Mouse (Mus musculus): ENCODE measurements around the gene Unc45a. TPM values are rescaled to one million over a fixed set of nuclear protein-coding genes. Genes with fewer than 3 reads are reported as not detected.

The Unc45a gene
- polyA plus RNA-seq, 1 experiment = 102 TPM

GRCm38 (mm10) chr7:80352920-80353319, 12.1 kb upstream of the Unc45a start:
- TF ChIP-seq POLR2A (IDR thresholded peaks at IDR 0.05; ENCODE audit: borderline replicate concordance, extremely low read depth, low read depth, low read length) = no peak
- TF ChIP-seq CTCF (IDR thresholded peaks at IDR 0.05; ENCODE audit: insufficient read depth, low read length) = no peak
- Histone ChIP-seq H3K4me1 (ENCODE audit: control insufficient read depth, insufficient read depth, low read length) (no peaks in the 10 kb centered on the region), H3K4me3 (replicated peaks; ENCODE audit: extremely low read depth, low read depth, low read length) (no peak overlapping the region)
- 94% methylated on average over 8 of the region's 8 CpGs for WGBS
- no peak for DNase-seq

GRCm38 (mm10) chr7:80350808-80351207, 10.0 kb upstream of the Unc45a start:
- Histone ChIP-seq H3K4me3 (replicated peaks; ENCODE audit: extremely low read depth, low read depth, low read length) (no peak overlapping the region), H3K4me1 (ENCODE audit: control insufficient read depth, insufficient read depth, low read length) (no peaks in the 10 kb centered on the region)
- 77% methylated on average over 2 of the region's 2 CpGs for WGBS
- TF ChIP-seq CTCF (IDR thresholded peaks at IDR 0.05; ENCODE audit: insufficient read depth, low read length) = no peak
- TF ChIP-seq POLR2A (IDR thresholded peaks at IDR 0.05; ENCODE audit: borderline replicate concordance, extremely low read depth, low read depth, low read length) = no peak
- no peak for DNase-seq

- DNase-seq = no peak
- 56% methylated on average over 13 of the region's 13 CpGs for WGBS
- TF ChIP-seq POLR2A (IDR thresholded peaks at IDR 0.05; ENCODE audit: borderline replicate concordance, extremely low read depth, low read depth, low read length) = no peak
- no peak for TF ChIP-seq CTCF (IDR thresholded peaks at IDR 0.05; ENCODE audit: insufficient read depth, low read length)
- H3K4me3 ChIP-seq (replicated peaks; ENCODE audit: extremely low read depth, low read depth, low read length) = no peak overlapping the region
- H3K4me1 ChIP-seq (ENCODE audit: control insufficient read depth, insufficient read depth, low read length) = peaks cover 3% of the 10 kb centered on the region; the same call in 1 of the 2 replicates
Measured at GRCm38 (mm10) chr7:80347670-80348586, 7.1 kb upstream of the Unc45a start.

- H3K4me1 ChIP-seq (ENCODE audit: control insufficient read depth, insufficient read depth, low read length) = peaks cover 3% of the 10 kb centered on the region; the same call in 1 of the 2 replicates
- H3K4me3 ChIP-seq (replicated peaks; ENCODE audit: extremely low read depth, low read depth, low read length) = no peak overlapping the region
- no peak for TF ChIP-seq POLR2A (IDR thresholded peaks at IDR 0.05; ENCODE audit: borderline replicate concordance, extremely low read depth, low read depth, low read length)
- 65% methylated on average over 5 of the region's 5 CpGs for WGBS
- DNase-seq = no peak
Measured at GRCm38 (mm10) chr7:80346830-80347229, 6.0 kb upstream of the Unc45a start.

- no peak for DNase-seq
- H3K4me3 ChIP-seq (replicated peaks; ENCODE audit: extremely low read depth, low read depth, low read length) = no peak overlapping the region
- no peak for TF ChIP-seq CTCF (IDR thresholded peaks at IDR 0.05; ENCODE audit: insufficient read depth, low read length)
- TF ChIP-seq POLR2A (IDR thresholded peaks at IDR 0.05; ENCODE audit: borderline replicate concordance, extremely low read depth, low read depth, low read length) = no peak
- 84% methylated on average over 9 of the region's 9 CpGs for WGBS
- H3K4me1 ChIP-seq (ENCODE audit: control insufficient read depth, insufficient read depth, low read length) = peaks cover 3% of the 10 kb centered on the region; the same call in 1 of the 2 replicates
Measured at GRCm38 (mm10) chr7:80346173-80346572, 5.4 kb upstream of the Unc45a start.

- no peak for DNase-seq
- peaks cover 7% of the 10 kb centered on the region; the same call in 1 of the 2 replicates for H3K4me1 ChIP-seq (ENCODE audit: control insufficient read depth, insufficient read depth, low read length)
- no peak for TF ChIP-seq POLR2A (IDR thresholded peaks at IDR 0.05; ENCODE audit: borderline replicate concordance, extremely low read depth, low read depth, low read length)
- no peak for TF ChIP-seq CTCF (IDR thresholded peaks at IDR 0.05; ENCODE audit: insufficient read depth, low read length)
- peak overlapping the region; percentile 96 for H3K4me3 ChIP-seq (replicated peaks; ENCODE audit: extremely low read depth, low read depth, low read length)
- WGBS = 24% methylated on average over 19 of the region's 19 CpGs
Measured at GRCm38 (mm10) chr7:80343270-80344018, 2.6 kb upstream of the Unc45a start.

GRCm38 (mm10) chr7:80342858-80343257, 2.1 kb upstream of the Unc45a start, which contains the start of gene Hddc3:
TSS of gene Hddc3 (plus strand) at chr7:80343104.
- Histone ChIP-seq H3K4me3 (replicated peaks; ENCODE audit: extremely low read depth, low read depth, low read length) (peak within 1 kb of the TSS; percentile 96), H3K4me1 (ENCODE audit: control insufficient read depth, insufficient read depth, low read length) (peaks cover 7% of the 10 kb centered on the region; the same call in 1 of the 2 replicates)
- 1% methylated on average over 25 of the region's 25 CpGs for WGBS
- TF ChIP-seq POLR2A (IDR thresholded peaks at IDR 0.05; ENCODE audit: borderline replicate concordance, extremely low read depth, low read depth, low read length) = peak; percentile 92; the same call in 1 of the 2 replicates
- TF ChIP-seq CTCF (IDR thresholded peaks at IDR 0.05; ENCODE audit: insufficient read depth, low read length) = peak; percentile 81
- DNase-seq = peak; percentile 94

- Histone ChIP-seq H3K4me3 (replicated peaks; ENCODE audit: extremely low read depth, low read depth, low read length) (no peak overlapping the region), H3K4me1 (ENCODE audit: control insufficient read depth, insufficient read depth, low read length) (peaks cover 7% of the 10 kb centered on the region; the same call in 1 of the 2 replicates)
- TF ChIP-seq CTCF (IDR thresholded peaks at IDR 0.05; ENCODE audit: insufficient read depth, low read length) (no peak), POLR2A (IDR thresholded peaks at IDR 0.05; ENCODE audit: borderline replicate concordance, extremely low read depth, low read depth, low read length) (no peak)
- DNase-seq = no peak
- WGBS = 65% methylated on average over 7 of the region's 7 CpGs
Measured at GRCm38 (mm10) chr7:80341793-80342192, 988 bp upstream of the Unc45a start.
